Mouse (Mus musculus) retina, postnatal 7 days (tissue): ENCODE results near the gene Utp18.
"Not testable (repeated sequence)": the region's sequence is repeated elsewhere in the genome, so short reads cannot be mapped to it uniquely, and the experiment has no call there.

Experiments
- DNase-seq: peaks from one replicate; pipeline ENCODE4 v3.0.0-alpha.2; 2012; ENCODE audit warnings: low read depth, low spot score

Utp18 gene

DNA sequence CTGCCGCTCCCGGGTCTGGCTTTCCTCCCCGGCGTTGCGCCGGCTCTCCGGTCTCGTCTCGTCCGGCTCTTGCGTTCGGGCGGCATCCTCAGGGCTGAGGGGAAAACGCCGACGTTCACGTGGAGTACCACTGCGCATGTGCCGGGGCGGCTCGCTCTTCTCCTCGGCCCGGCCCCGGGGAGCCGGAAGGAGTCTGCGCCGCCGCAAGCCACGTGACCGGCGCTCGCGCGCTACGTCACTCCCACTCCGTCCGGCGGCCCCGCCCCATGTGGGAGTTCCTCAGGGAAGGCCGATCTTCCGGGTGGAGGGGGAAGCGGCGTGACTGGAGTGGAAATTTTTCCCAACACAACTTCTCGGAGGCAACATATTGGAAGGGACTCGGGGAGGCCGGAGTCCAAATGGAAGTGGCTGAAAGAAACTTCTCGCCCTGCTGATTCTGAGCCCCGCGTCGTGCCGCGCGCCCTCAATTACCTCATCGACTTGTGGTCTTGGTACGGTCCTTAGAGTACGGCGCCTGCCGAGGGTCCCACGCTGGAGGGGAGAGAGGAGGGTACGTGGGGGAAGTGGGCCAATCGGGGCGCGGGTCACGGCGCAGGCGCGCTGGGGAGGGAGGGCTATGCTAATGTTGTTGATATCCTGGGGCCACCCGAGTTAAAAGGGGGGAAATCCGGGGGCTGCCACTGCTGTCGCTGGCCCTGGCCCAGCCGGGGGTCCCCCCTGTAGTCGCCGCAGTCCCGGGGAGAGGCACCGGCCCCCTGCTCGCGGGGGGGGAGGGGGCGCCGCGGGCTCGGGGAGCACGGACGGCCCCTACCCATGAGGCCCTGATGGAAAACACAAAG lies at the start of gene Utp18, which contains the start of gene Mbtd1:
Gene Utp18 (minus strand): TSS at position 195 of the 839 bp plus-strand sequence.
Gene Mbtd1 (plus strand): TSS at position 281 of the 839 bp plus-strand sequence.
- DNase-seq, result peak; percentile 97

- DNase-seq, result no peak
These were observed 43.5 kb upstream of the Utp18 start for GRCm38 (mm10) chr11:93929106-93929505.

DNA sequence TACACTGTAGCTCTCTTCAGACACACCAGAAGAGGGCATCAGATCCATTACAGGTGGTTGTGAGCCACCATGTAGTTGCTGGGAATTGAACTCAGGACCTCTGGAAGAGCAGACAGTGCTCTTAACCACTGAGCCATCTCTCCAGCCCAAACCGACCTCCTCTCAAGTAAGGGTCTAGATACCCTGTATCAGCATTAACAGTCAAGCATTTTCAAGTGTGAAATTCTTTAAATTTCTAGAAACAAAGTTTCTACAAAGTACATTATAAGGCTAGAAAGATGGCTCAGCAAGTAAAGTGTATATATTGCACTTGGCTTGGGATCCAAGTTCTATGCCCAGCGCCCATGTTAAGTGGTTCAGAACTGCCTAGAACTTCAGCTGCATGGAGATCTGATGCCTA lies 29.5 kb upstream of the Utp18 start:
- DNase-seq, result not testable (repeated sequence)

GRCm38 (mm10) chr11:93911603-93912002 lies 26.0 kb upstream of the Utp18 start:
- no peak for DNase-seq

DNA sequence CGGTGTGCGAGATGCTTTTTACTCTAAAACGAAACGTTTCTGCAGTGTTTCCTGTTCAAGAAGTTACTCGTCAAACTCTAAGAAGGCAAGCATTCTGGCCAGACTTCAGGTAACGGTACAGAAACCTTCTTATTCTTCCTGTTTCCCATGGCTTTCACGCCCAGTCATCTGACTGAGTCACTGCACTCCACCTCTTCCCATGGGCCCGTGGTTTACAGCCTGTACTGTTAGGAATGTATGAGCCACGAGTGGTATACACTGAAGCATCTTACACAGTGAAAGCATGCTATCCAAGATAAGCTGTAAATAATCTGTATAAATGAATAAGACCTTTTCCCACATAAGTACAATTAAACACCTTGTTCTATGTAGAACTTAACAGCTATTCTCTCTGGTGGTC lies 23.3 kb upstream of the Utp18 start:
- no peak for DNase-seq

- DNase-seq, result no peak
These were observed 22.3 kb upstream of the Utp18 start for GRCm38 (mm10) chr11:93907839-93908238.

DNA sequence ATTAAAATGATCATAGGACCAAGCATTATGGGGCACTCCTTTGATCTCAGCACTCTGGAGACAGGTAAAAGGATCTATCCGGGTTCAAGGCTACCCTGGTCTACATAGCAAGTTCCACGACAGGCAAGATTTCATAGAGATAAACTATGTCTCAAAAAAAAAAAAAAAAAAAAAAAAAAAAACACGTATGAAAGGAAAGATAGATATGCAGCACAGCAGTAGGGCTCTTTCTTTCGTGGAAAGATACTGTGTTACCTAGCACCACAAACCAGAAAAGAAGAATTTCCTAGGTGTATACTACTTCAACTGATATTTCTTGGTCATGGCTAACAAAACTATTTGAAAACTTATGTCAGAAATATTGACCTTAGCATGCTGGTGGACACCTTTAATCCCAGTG lies 21.3 kb upstream of the Utp18 start:
- no peak for DNase-seq

DNA sequence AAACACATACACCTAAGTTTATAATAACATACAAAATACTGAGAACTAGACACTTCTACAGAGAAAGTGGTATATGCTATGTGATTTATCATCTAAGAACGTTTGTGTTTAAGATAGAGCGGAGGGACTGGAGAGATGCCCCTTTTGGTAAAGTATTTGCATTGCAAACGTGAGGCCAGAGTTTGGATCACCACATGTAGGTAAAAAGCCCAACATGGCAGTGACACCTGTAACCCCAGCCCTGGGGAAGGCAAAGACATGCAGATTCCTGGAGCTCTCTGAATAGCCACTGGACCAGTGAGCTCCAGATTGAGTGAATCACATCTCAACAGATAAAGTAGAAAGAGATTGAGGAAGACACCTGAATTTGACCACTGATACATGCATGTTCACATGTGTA lies 12.2 kb upstream of the Utp18 start:
- no peak for DNase-seq

GRCm38 (mm10) chr11:93887080-93887447 lies 1.5 kb upstream of the Utp18 start:
- DNase-seq, result no peak

DNA sequence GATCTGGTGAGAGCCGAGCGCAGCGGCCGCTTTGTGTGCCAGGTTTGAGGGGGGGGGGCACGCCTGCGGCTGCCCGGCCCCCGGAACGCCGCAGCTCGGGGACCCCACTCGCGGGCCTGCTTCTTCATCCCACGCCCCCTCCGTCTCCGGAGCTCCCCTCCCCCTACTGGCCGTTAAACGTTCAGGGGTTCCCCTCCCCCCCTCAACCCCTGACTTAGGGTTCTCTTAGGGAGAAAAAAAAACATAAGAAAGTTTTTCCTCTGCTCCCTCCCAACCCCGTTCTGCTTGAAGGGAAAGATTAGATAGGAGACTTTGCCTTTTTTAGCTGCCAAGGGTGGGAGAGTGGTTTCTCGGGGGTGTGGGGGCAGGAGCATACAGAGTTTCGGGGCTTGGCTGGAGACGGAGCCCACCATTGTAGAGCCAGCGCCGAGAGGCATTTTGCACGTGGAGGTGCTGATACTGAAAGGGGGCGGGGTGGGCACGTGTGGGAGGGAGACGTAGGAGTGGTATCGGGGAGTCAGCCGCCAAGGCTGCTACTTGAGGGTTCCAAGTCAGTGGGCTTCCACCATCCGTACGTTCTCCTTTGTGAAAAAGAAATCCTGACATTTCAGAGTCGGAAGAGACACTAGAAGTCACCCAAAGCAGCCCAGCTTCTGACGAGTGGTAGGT lies 979 bp upstream of the Utp18 start:
- DNase-seq, result no peak

DNA sequence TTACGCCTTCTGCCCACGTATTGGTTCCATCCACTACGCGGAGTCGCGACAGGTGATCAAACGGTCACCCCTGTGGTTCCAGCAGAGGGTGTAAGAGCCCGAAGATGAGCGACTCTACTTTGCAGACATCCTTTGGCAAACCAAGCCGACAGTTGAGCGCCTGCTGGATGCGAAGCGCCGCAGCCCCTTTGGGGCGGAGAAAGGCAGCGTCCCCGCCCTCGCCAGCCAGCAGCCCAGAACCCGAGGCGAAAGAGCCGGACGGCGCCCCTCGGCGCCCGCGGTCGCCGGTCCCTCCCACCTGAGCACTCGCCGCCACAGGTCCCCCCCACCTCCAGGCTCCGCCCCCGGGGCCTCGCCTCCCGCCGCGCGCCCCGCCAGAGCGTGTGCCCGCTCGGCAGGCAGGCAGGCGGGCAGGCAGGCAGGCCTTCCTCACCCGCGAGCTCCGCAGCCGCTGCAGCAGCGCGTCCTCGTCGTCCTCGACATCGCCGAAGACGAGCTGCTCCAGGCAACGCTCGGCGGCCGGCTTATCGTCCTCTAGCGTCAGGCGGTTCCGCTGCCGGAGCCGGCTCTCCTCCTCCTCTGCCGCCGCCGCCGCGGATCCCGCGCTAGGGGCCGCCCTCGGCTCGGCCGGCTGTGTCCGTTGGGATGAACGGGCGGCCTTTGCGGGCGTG lies 530 bp downstream of the Utp18 start:
- no peak for DNase-seq

- no peak for DNase-seq
These were observed 1.5 kb downstream of the Utp18 start for GRCm38 (mm10) chr11:93884068-93884467.

DNA sequence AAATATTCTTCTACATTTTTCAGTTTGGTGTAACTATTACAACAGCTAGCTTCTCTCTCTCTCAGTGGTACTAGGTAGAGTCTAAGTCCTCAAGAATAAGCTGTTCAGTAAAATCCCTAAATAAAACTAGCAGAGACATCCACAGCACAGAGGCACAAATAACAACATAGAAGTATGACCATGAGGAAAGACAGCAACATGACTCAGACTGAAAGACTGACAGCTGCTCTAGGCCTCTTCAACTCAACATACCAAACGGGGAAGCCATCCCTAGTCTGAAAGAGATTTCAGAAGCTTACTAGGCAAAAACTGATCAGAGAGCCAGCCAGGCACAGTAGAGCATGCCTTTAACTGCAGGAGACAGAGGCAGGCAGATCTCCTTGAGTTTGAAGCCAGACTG lies 22.9 kb downstream of the Utp18 start:
- no peak for DNase-seq

- DNase-seq, result no peak
These were observed 23.4 kb downstream of the Utp18 start for GRCm38 (mm10) chr11:93862045-93862623.

GRCm38 (mm10) chr11:93861193-93861592 lies 24.4 kb downstream of the Utp18 start:
- DNase-seq, result no peak

- no peak for DNase-seq
These were observed 24.9 kb downstream of the Utp18 start for GRCm38 (mm10) chr11:93860540-93861172.

- DNase-seq, result peak; percentile 57
These were observed 29.1 kb downstream of the Utp18 start for GRCm38 (mm10) chr11:93856284-93856955.

- no peak for DNase-seq
These were observed 33.0 kb downstream of the Utp18 start for GRCm38 (mm10) chr11:93852546-93852945.

DNA sequence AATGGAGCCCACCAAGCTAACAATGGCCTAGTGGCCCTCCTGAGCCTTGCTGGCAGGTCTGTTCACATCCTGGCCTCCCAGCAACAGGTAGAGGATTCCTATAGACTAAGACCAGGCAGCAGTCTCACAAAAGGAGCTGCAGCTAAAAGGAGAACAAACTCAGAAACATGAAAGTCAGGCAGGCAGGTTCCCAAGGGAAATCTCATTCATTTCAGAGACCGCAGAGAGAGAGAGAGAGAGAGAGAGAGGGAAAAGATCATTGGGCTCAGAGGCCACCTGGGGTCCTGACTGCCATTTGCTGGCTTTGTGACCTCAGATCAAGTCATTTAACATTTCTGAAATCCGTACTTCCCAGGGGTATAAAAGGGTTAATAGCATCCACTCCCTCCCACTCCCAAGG lies 38.2 kb downstream of the Utp18 start:
- no peak for DNase-seq

DNA sequence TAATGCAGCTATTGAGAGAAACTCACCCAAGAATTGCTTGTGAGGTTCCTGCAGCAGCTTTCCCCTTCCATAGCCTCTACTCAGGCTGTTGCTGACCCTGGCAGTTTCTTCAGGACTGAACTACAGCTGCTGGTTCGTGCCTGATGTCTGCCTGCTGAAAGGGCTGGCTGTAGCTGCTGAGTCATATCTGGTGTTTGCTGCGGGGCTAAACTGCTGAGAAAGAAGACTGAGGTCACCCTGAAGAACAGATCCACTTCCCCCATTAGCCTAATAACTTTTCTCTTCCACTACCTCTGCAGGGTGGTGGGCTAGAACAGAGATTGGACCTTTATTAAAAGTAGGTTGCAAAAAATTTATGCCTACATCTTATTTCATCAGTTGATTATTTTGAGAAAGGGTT lies 49.8 kb downstream of the Utp18 start:
- DNase-seq, result no peak

- no peak for DNase-seq
These were observed 55.6 kb downstream of the Utp18 start for GRCm38 (mm10) chr11:93829971-93830370.
